Comparison of ENCODE assay signal across 25 mouse cellular contexts in genomic region chr11:86934895-86935294, GRCm38 (mm10). TPM values are rescaled to one million over a fixed set of nuclear protein-coding genes. Genes with fewer than 3 reads are reported as not detected.
A peak's percentile ranks its signal among the peaks of the same experiment; 100 is the strongest.
DNase-seq lines count a peak whose midpoint lies in the region; ATAC-seq lines count a peak whose summit lies in the region.
"Had no signal": no experiment of that assay in that cellular context is flagged by ENCODE, and none has a peak within 500 bp of the region (broad histone marks: within the 10 kb centered on the region; RNA-seq: fewer than 3 reads in every experiment).

No protein-coding gene starts in this region.

- no peak overlapping the region for H3K4me2 ChIP-seq in heart, embryonic 13.5 days
- H3K4me2 ChIP-seq in liver, embryonic 11.5 days: no peak overlapping the region
- H3K4me2 ChIP-seq in liver, embryonic 12.5 days: no peak overlapping the region
- no peak overlapping the region for H3K4me2 ChIP-seq in intestine, embryonic 14.5 days (ENCODE audit: low read length)
- H3K4me2 ChIP-seq: embryonic facial prominence, embryonic 13.5 days; forebrain, embryonic 13.5 days; liver, embryonic 13.5 days; midbrain, embryonic 12.5 days had no signal

- no peak overlapping the region for H3K4me3 ChIP-seq in heart, embryonic 13.5 days
- H3K4me3 ChIP-seq in liver, embryonic 11.5 days (ENCODE audit: low read depth, low read length): no peak overlapping the region
- no peak overlapping the region for H3K4me3 ChIP-seq in liver, embryonic 12.5 days
- no peak overlapping the region for H3K4me3 ChIP-seq in intestine, embryonic 14.5 days (ENCODE audit: low read depth, low read length)
- H3K4me3 ChIP-seq in forebrain, embryonic 10.5 days: no peak overlapping the region
- H3K4me3 ChIP-seq: embryonic facial prominence, embryonic 13.5 days; erythroblast, embryonic 14.5 days; forebrain, embryonic 13.5 days; gastrocnemius, adult 2 months; left cerebral cortex, adult 2 months; limb, embryonic 10.5 days; liver, embryonic 13.5 days; midbrain, embryonic 12.5 days had no signal

- ATAC-seq in heart, embryonic 13.5 days (ENCODE audit: extremely low read depth, insufficient number of reproducible peaks, low FRiP score, low TSS enrichment): no peak
- ATAC-seq in liver, embryonic 11.5 days (replicated peaks; ENCODE audit: low FRiP score): no peak
- ATAC-seq in liver, embryonic 12.5 days: no peak
- ATAC-seq in intestine, embryonic 14.5 days (replicated peaks; ENCODE audit: low FRiP score, low TSS enrichment, low read depth): peak; percentile 19; the same call in 1 of the 2 replicates
- ATAC-seq in megakaryocyte-erythroid progenitor cell, adult 5-6 weeks (replicated peaks; ENCODE audit: low FRiP score, low TSS enrichment, poor library complexity, severe bottlenecking): peak; percentile 39; the same call in 1 of the 2 replicates
- ATAC-seq: forebrain, embryonic 13.5 days; inflammation-experienced regulatory T-cells, adult 6 months; Patski had no signal

- H3K9ac ChIP-seq in heart, embryonic 13.5 days: no peak overlapping the region
- no peak overlapping the region for H3K9ac ChIP-seq in liver, embryonic 11.5 days (ENCODE audit: low read depth, low read length)
- no peak overlapping the region for H3K9ac ChIP-seq in liver, embryonic 12.5 days
- no peak overlapping the region for H3K9ac ChIP-seq in intestine, embryonic 14.5 days (ENCODE audit: low read length)
- H3K9ac ChIP-seq: embryonic facial prominence, embryonic 13.5 days; forebrain, embryonic 13.5 days; liver, embryonic 13.5 days; midbrain, embryonic 12.5 days had no signal

- H3K27ac ChIP-seq in heart, embryonic 13.5 days (replicated peaks): peak overlapping the region; percentile 50
- 0 out of 2 replicates have a peak overlapping the region, but pooled peaks have one; percentile 19 for H3K27ac ChIP-seq in liver, embryonic 11.5 days (ENCODE audit: low read depth, low read length)
- no peak overlapping the region for H3K27ac ChIP-seq in liver, embryonic 12.5 days
- no peak overlapping the region for H3K27ac ChIP-seq in intestine, embryonic 14.5 days (ENCODE audit: low read depth)
- H3K27ac ChIP-seq in forebrain, embryonic 10.5 days: no peak overlapping the region
- H3K27ac ChIP-seq: embryonic facial prominence, embryonic 13.5 days; forebrain, embryonic 13.5 days; gastrocnemius, adult 2 months; left cerebral cortex, adult 2 months; limb, embryonic 10.5 days; liver, embryonic 13.5 days; midbrain, embryonic 12.5 days had no signal

- DNase-seq in heart, postnatal 4 days: no peak
- no peak for DNase-seq in liver, embryonic 11.5 days (ENCODE audit: low spot score)
- DNase-seq in intestine, embryonic 14.5 days (ENCODE audit: low spot score): no peak
- DNase-seq in forebrain, embryonic 10.5 days (ENCODE audit: extremely low spot score, low spot score): no peak
- DNase-seq: adrenal gland, adult 2 months; cerebellum, adult 11-12 months; cerebellum, postnatal 25 days; embryo, embryonic 11 days; gastrocnemius, adult 2 months; layer of hippocampus, adult 9-11 months; liver, embryonic 13.5 days; lung, adult 2 months; lung, postnatal 14 days had no signal

- H3K9me3 ChIP-seq in heart, embryonic 13.5 days: no peaks in the 10 kb centered on the region
- no peaks in the 10 kb centered on the region for H3K9me3 ChIP-seq in liver, embryonic 11.5 days (ENCODE audit: control insufficient read depth, low read length)
- H3K9me3 ChIP-seq in liver, embryonic 12.5 days (replicated peaks): no peaks in the 10 kb centered on the region
- H3K9me3 ChIP-seq in intestine, embryonic 14.5 days (ENCODE audit: control insufficient read depth, low read length): no peaks in the 10 kb centered on the region
- no peaks in the 10 kb centered on the region for H3K9me3 ChIP-seq in forebrain, embryonic 10.5 days
- H3K9me3 ChIP-seq: embryonic facial prominence, embryonic 13.5 days; forebrain, embryonic 13.5 days; G1E; limb, embryonic 10.5 days; liver, embryonic 13.5 days; midbrain, embryonic 12.5 days had no signal

- H3K4me1 ChIP-seq in heart, embryonic 13.5 days: peaks cover 39% of the 10 kb centered on the region
- no peaks in the 10 kb centered on the region; the same call in 1 of the 2 replicates for H3K4me1 ChIP-seq in liver, embryonic 11.5 days (replicated peaks; ENCODE audit: control insufficient read depth, insufficient read depth, low read length)
- no peaks in the 10 kb centered on the region; the same call in 1 of the 2 replicates for H3K4me1 ChIP-seq in liver, embryonic 12.5 days
- H3K4me1 ChIP-seq in intestine, embryonic 14.5 days (replicated peaks; ENCODE audit: control insufficient read depth, insufficient read depth, low read length): no peaks in the 10 kb centered on the region
- H3K4me1 ChIP-seq in forebrain, embryonic 10.5 days: 0 out of 2 replicates have a peak, but pooled peaks cover 10% of the 10 kb centered on the region
- H3K4me1 ChIP-seq: embryonic facial prominence, embryonic 13.5 days; forebrain, embryonic 13.5 days; limb, embryonic 10.5 days; midbrain, embryonic 12.5 days had no signal

- 58% methylated on average over 2 of the region's 2 CpGs for WGBS in heart, embryonic 13.5 days
- 73% methylated on average over 2 of the region's 2 CpGs for WGBS in liver, embryonic 11.5 days
- WGBS in liver, embryonic 12.5 days (ENCODE audit: insufficient replicate concordance): 51% methylated on average over 2 of the region's 2 CpGs
- 45% methylated on average over 2 of the region's 2 CpGs for WGBS in intestine, embryonic 14.5 days
- 78% methylated on average over 2 of the region's 2 CpGs for WGBS in forebrain, embryonic 10.5 days

- H3K27me3 ChIP-seq in heart, embryonic 13.5 days (replicated peaks): no peaks in the 10 kb centered on the region
- no peaks in the 10 kb centered on the region for H3K27me3 ChIP-seq in liver, embryonic 11.5 days (replicated peaks; ENCODE audit: control insufficient read depth, insufficient read depth, low read length)
- no peaks in the 10 kb centered on the region for H3K27me3 ChIP-seq in liver, embryonic 12.5 days (replicated peaks)
- H3K27me3 ChIP-seq in intestine, embryonic 14.5 days (replicated peaks; ENCODE audit: control insufficient read depth, insufficient read depth, low read length): no peaks in the 10 kb centered on the region
- no peaks in the 10 kb centered on the region for H3K27me3 ChIP-seq in forebrain, embryonic 10.5 days (ENCODE audit: poor library complexity, severe bottlenecking)
- H3K27me3 ChIP-seq: embryonic facial prominence, embryonic 13.5 days; forebrain, embryonic 13.5 days; liver, embryonic 13.5 days; midbrain, embryonic 12.5 days; Patski had no signal

- peaks cover 19% of the 10 kb centered on the region for H3K36me3 ChIP-seq in heart, embryonic 13.5 days
- H3K36me3 ChIP-seq in liver, embryonic 11.5 days (ENCODE audit: control insufficient read depth, insufficient read depth, low read length): no peaks in the 10 kb centered on the region
- H3K36me3 ChIP-seq in liver, embryonic 12.5 days: no peaks in the 10 kb centered on the region
- H3K36me3 ChIP-seq in intestine, embryonic 14.5 days (ENCODE audit: control insufficient read depth, insufficient read depth, low read length): 0 out of 2 replicates have a peak, but pooled peaks cover 6% of the 10 kb centered on the region
- no peaks in the 10 kb centered on the region for H3K36me3 ChIP-seq in forebrain, embryonic 10.5 days (replicated peaks)
- H3K36me3 ChIP-seq: G1E; liver, embryonic 13.5 days had no signal

RNA-seq across cellular contexts. Expression of gene Ypel2, which starts 58.6 kb away (rescaled TPM):
- polyA plus RNA-seq in heart, embryonic 13.5 days (2015; fragmentation: Nextera tagmentation; extraction: Ambion mirVana): 18.1 and 20.0 TPM in 2 replicates
- total RNA-seq in heart, postnatal 4 days (2021): 10 to 100 TPM; 18.9 to 22.7 TPM
- polyA plus RNA-seq in liver, embryonic 11.5 days (2014; fragmentation: Nextera tagmentation; extraction: Ambion mirVana): 2.9 and 3.1 TPM in 2 replicates
- polyA plus RNA-seq in liver, embryonic 12.5 days (2016; fragmentation: Nextera tagmentation; extraction: Ambion mirVana): 1.3 and 1.4 TPM in 2 replicates
- polyA plus RNA-seq in intestine, embryonic 14.5 days (2014; fragmentation: Nextera tagmentation; extraction: Ambion mirVana): 5.3 and 5.9 TPM in 2 replicates
- 0.79 and 1.0 TPM in 2 replicates for total RNA-seq in megakaryocyte-erythroid progenitor cell, adult 5-6 weeks (2014; fragmentation: Nextera tagmentation)
- 1.0 TPM in 2 replicates for total RNA-seq in megakaryocyte-erythroid progenitor cell, adult 5-6 weeks (2017)
- 2.9 and 3.2 TPM in 2 replicates for polyA plus RNA-seq in forebrain, embryonic 10.5 days (2016; fragmentation: Nextera tagmentation; extraction: Ambion mirVana)

Comparison
In these comparisons a context has a peak if more than half of its experiments do, and no peak if none do; other contexts are left out.
1. H3K27ac ChIP-seq: peak in heart, embryonic 13.5 days (single experiment) and liver, embryonic 11.5 days (single experiment); none in liver, embryonic 12.5 days (single experiment), intestine, embryonic 14.5 days (single experiment) and forebrain, embryonic 10.5 days (single experiment).
2. ATAC-seq: peak in intestine, embryonic 14.5 days (single experiment) and megakaryocyte-erythroid progenitor cell, adult 5-6 weeks (single experiment); none in heart, embryonic 13.5 days (single experiment), liver, embryonic 11.5 days (single experiment) and liver, embryonic 12.5 days (single experiment).